Mouse (Mus musculus) cerebellum, adult (tissue): Measurements from ENCODE around the gene Sgms1.

ENCODE experiments used
- ATAC-seq: cut with Nextera tagmentation; 2 replicates; pipeline ENCODE4 v1.9.2; 2017; ENCODE audit warnings: mild to moderate bottlenecking, moderate library complexity, mixed read lengths; ENCODE audit not compliant: insufficient number of reproducible peaks, low FRiP score, low TSS enrichment

Gene Sgms1

GRCm38 (mm10) chr19:32194863-32195262 lies 194.7 kb downstream of the Sgms1 start:
- ATAC-seq = no peak

- no peak for ATAC-seq
These were observed 195.4 kb downstream of the Sgms1 start for GRCm38 (mm10) chr19:32194074-32194473.

DNA sequence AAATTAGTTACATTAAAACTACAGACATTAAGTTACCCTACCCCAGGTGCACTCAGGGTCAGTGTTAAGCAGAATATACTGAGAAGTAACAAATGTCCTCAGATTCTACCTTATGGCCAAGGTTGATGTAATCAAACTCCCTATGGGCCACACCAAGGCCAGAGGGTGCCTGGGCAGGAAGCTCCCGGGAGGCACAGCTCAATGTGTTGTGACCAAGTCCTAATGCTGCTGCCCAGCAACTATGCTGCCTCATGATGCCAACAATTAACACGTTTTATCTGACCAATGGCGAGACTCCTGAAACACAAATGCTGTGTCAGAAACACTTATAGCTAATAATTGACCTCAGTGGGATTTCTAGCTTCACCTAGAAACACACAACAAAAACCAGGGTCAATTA lies 197.9 kb downstream of the Sgms1 start:
- no peak for ATAC-seq

- ATAC-seq = no peak
These were observed 199.6 kb downstream of the Sgms1 start for GRCm38 (mm10) chr19:32189961-32190360.

GRCm38 (mm10) chr19:32189036-32189436 lies 200.5 kb downstream of the Sgms1 start:
- ATAC-seq = no peak

DNA sequence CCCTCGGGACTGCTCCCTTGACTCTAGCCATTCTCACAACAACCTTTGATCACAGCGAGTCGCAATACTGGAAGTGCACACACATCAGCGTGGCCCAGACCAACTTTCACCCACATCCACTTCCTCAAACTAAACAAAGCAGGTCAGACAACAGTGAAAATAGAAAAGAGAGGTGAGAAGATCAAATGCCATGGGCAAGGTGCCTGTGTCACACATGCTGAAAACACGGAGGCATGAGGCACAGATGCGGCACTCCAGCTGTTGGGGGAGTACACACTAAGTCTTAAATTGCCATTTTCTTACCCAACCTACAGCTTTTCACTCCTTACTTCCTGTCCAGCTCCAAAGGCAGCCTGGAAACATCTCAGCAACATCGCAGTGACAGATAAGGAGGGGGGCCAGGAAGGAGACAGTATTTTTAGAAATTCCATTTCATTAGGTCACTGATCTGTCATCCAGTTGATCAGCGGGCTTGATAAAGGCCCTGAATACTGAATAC lies 202.9 kb downstream of the Sgms1 start:
- ATAC-seq = no peak

DNA sequence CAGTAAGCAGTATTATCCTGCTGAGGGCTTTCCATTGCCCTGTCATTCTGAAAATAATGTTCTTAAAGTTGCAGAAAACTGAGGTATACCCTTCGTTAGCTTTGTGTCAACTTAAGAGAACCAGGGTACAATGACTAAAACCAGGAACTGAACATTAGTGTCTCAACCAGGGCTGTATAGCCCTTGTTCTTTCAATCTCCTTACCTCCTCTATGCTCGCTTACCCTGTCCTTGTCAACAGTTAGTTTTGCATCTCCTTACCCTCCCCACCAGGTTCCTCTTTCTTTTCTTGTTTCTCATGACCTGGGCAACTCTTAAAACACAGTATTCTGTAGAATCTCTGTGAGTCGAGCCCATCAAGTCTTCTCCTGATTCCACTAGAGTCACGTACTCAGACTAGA lies 206.5 kb downstream of the Sgms1 start:
- no peak for ATAC-seq

DNA sequence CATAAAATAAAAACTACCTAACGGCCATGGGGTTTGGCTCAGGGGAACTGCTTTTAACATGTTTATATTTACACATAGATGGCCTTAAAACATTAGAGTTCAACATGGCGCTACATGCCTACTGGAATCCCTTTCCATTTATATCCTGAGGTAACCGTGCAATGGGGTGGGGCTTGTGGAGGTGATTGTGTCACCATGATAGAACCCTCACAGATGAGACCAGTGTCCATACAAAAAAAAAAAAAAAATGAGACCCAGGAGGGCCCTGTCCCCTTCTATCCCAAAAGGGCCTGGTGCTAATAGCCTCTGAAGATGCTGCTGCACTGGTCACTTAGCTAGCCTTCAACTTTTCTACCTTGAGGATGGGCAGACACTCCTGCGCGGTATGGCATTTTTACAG lies 207.0 kb downstream of the Sgms1 start:
- ATAC-seq = no peak

DNA sequence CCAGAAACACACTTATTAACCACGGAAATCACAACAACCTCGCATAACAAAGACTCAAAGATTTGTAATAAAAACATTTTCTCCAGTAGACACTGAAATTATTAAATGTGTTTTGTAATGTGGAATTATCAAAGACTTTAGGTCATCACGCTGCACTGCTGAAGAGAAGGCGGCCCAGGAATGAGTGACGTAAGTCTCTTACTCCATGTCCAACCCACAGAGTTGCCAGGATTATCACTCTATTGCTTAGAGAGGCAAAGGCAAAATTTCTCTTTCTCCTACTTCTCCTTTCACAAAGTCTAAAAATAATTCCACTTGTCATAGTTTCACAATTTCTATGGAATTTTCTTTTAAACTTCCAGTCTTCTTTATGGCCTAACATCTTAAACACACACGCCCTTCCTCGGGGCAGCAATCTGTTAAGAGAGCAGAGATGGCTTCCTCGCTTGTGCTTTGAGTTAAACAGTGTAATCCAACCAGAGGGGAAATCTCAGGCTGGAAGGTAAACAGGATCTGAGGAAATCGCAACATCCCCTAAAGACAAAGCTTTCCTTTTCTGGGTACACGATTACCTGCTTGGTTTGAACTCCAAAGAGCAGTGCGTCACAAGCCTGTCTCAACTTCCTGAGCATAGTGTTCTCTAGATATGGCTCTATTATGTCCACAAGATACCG lies 207.7 kb downstream of the Sgms1 start:
- no peak for ATAC-seq

DNA sequence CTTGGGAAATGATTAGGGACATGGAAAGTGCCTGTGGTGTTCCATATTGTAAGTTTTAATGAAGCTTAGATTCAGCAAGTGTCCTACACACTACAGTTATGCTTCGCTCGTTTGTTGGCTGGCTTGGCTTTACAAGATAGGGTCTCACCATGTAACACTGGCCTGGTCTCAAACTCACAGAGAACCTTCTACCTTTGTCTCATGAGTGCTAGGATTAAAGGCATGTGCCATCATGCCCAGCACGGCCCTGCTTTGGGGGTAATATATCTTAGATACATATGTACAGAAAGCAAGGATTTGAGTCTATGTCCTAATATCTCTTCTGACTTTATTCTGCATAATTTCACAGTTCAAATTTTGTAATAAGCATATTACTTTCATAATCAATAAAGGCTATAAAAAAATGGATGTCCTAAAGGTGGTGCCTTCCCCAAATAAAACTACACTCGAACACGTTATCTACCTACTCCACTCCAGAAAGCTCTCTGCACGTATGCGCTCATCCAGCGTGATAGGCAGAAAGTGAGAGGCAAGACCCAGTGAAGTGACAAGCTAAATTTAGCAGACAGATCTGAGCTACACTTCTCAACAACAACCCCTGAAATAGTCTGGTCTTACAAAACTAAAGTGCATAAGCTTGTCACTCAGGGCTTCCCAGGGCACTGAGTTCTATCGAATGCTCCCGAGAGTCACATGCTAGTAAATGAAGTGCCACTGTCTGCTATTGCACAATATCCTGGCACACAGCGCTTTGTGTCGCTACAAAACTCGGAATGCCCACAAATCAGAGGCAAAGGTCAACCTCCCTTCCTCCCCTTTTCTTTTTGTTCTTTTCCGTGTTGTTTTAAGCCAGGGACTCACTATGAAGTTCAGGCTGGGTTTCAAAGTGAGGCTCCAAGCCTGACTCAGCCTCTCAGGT lies 208.5 kb downstream of the Sgms1 start:
- no peak for ATAC-seq

DNA sequence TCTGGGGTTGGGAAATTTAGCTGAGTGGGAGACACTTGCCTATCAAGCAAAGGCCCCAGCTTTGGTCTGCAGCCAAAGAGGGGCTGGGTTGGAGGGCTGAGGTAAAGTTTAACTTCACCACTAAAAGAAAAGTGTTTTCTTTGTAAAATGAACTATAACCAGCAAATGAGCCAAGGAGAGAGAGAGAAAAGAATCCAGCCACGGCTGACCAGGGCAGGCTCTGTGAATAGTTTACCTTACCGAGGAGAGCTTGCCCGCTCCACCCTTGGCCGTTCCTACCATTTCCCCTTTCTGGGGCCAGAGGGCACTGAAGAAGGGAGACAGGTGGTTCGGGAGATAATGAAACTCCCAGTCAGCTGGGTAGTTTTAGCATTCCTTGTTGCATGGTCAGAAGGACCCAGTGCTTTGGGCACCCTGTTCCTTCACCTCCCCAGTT lies 209.5 kb downstream of the Sgms1 start:
- no peak for ATAC-seq

GRCm38 (mm10) chr19:32179514-32179913 lies 210.0 kb downstream of the Sgms1 start:
- ATAC-seq = no peak

DNA sequence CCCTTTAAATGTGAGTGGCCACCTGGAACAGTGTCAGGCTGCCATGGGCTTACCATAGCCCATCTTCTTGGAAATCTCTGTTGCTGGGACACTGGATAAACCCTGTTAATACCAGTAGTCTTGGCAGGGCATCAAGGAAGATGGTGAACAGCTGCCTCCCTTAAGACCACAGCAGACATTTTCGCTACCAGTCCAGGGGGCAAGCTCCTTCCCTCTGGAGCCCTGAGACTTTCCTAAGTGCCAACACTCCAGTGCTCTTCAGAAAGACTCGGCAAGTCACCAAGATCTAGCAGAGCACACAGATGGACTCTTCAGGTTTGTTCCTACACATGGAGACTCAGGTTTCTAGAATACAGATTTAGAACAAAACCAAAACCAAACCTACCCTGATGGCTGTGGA lies 211.4 kb downstream of the Sgms1 start:
- peak; percentile 51; the same call in 1 of the 2 replicates for ATAC-seq

GRCm38 (mm10) chr19:32176458-32176857 lies 213.1 kb downstream of the Sgms1 start:
- ATAC-seq = no peak

- ATAC-seq = no peak
These were observed 213.5 kb downstream of the Sgms1 start for GRCm38 (mm10) chr19:32175991-32176390.

DNA sequence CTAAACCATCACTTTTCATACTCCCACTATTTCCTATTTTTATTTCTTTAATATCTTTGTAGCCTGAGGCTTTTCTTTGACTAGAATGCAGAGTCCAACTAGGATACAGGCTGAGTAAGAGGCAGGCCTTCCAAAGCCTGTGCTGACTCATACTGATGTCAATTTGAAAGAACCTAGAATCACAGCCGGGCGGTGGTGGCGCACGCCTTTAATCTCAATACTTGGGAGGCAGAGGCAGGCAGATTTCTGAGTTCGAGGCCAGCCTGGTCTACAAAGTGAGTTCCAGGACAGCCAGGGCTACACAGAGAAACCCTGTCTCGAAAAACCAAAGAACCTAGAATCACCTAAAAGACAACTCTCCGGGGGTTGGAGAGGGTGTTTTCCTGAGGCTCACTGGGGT lies 214.5 kb downstream of the Sgms1 start:
- ATAC-seq = no peak

DNA sequence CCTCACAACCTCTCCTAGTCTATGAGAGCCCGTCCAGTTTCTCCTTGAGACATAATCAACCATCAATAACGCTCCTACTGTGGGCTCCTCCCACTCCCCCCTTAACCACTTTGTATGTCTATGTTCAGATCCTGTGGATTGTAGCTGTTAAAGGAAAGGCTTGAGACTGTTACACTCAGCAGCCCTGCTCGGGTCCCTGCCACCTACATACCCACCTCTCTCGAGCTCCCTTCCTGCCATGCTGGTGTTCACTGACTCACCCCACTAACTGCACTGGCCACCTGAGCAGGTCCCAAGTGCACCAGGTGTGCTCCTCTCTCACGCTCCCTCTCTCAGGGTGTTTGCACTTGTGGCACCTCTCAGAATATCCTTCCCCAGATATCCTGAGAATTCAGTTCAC lies 215.0 kb downstream of the Sgms1 start:
- no peak for ATAC-seq

- ATAC-seq = no peak
These were observed 215.9 kb downstream of the Sgms1 start for GRCm38 (mm10) chr19:32173522-32174184.

- no peak for ATAC-seq
These were observed 217.0 kb downstream of the Sgms1 start for GRCm38 (mm10) chr19:32172511-32172981.

GRCm38 (mm10) chr19:32171981-32172380 lies 217.5 kb downstream of the Sgms1 start:
- ATAC-seq = no peak
